24 mouse cellular contexts compared by ENCODE assay signal in genomic region chr15:62885331-62885730, GRCm38 (mm10).
DNase-seq lines count a peak whose midpoint lies in the region; ATAC-seq lines count a peak whose summit lies in the region.
"Had no signal": no experiment of that assay in that cellular context is flagged by ENCODE, and none has a peak within 500 bp of the region (broad histone marks: within the 10 kb centered on the region; RNA-seq: fewer than 3 reads in every experiment).

No protein-coding gene starts in this region.

- H3K36me3 ChIP-seq in midbrain, embryonic 16.5 days (ENCODE audit: control insufficient read depth, insufficient read depth, low read length), result no peaks in the 10 kb centered on the region
- H3K36me3 ChIP-seq: embryonic facial prominence, embryonic 10.5 days; embryonic facial prominence, embryonic 12.5 days; forebrain, embryonic 15.5 days; G1E had no signal

- H3K9ac ChIP-seq in midbrain, embryonic 16.5 days (ENCODE audit: low read depth, low read length), result no peak overlapping the region
- H3K9ac ChIP-seq: embryonic facial prominence, embryonic 12.5 days; forebrain, embryonic 13.5 days; forebrain, embryonic 15.5 days; forebrain, postnatal 0 days had no signal

- 88% methylated on average over 4 of the region's 4 CpGs for WGBS in midbrain, embryonic 16.5 days

- H3K4me1 ChIP-seq in midbrain, embryonic 16.5 days (ENCODE audit: control insufficient read depth, insufficient read depth, low read length), result no peaks in the 10 kb centered on the region
- H3K4me1 ChIP-seq: embryonic facial prominence, embryonic 10.5 days; embryonic facial prominence, embryonic 12.5 days; forebrain, embryonic 13.5 days; forebrain, embryonic 15.5 days had no signal

- DNase-seq in CD4-positive, CD25-positive, alpha-beta regulatory T cell, adult 2 months (ENCODE audit: low read depth, low spot score), result peak; percentile 29
- peak; percentile 10 for DNase-seq in thymus, postnatal 25 days
- DNase-seq in thymus, postnatal 10 days (ENCODE audit: low spot score in 2 of 2), result no peak
- no peak for DNase-seq in spleen, postnatal 4 days (ENCODE audit: low spot score in 2 of 2)
- DNase-seq: adrenal gland, adult 8-10 months; adrenal gland, postnatal 14 days; adrenal gland, postnatal 36 days; cerebellum, adult 11-12 months; cerebellum, adult 2 months; cerebellum, adult 9-10 months; cerebellum, postnatal 10 days; cerebellum, postnatal 25 days; forebrain, postnatal 0 days had no signal

- H3K9me3 ChIP-seq in midbrain, embryonic 16.5 days (replicated peaks; ENCODE audit: control insufficient read depth, low read length, poor library complexity, severe bottlenecking), result no peaks in the 10 kb centered on the region
- H3K9me3 ChIP-seq: embryonic facial prominence, embryonic 10.5 days; embryonic facial prominence, embryonic 12.5 days; forebrain, embryonic 13.5 days; forebrain, embryonic 15.5 days; G1E had no signal

- H3K27me3 ChIP-seq in midbrain, embryonic 16.5 days (ENCODE audit: control insufficient read depth, insufficient read depth, low read depth, low read length), result no peaks in the 10 kb centered on the region
- H3K27me3 ChIP-seq: CH12.LX; embryonic facial prominence, embryonic 12.5 days; forebrain, embryonic 13.5 days; forebrain, embryonic 15.5 days; Patski had no signal

- no peak overlapping the region for H3K4me2 ChIP-seq in midbrain, embryonic 16.5 days (ENCODE audit: low read length)
- H3K4me2 ChIP-seq: embryonic facial prominence, embryonic 12.5 days; forebrain, embryonic 13.5 days; forebrain, embryonic 15.5 days had no signal

- H3K4me3 ChIP-seq in midbrain, embryonic 16.5 days (ENCODE audit: low read depth, low read length), result no peak overlapping the region
- H3K4me3 ChIP-seq: embryonic facial prominence, embryonic 10.5 days; embryonic facial prominence, embryonic 12.5 days; forebrain, embryonic 13.5 days; forebrain, embryonic 15.5 days had no signal

- ATAC-seq in CD4-positive, CD25-positive, alpha-beta regulatory T cell, adult 4 months, result no peak
- ATAC-seq in megakaryocyte, adult 5-6 weeks (ENCODE audit: poor library complexity, severe bottlenecking), result peak; percentile 45
- ATAC-seq in midbrain, embryonic 16.5 days, result no peak
- ATAC-seq: activated CD4-positive, CD25-positive, alpha-beta regulatory T cell, adult 4 months; forebrain, embryonic 13.5 days; forebrain, embryonic 15.5 days; forebrain, postnatal 0 days; Patski had no signal

- H3K27ac ChIP-seq in midbrain, embryonic 16.5 days (ENCODE audit: low read length), result no peak overlapping the region
- H3K27ac ChIP-seq: embryonic facial prominence, embryonic 10.5 days; embryonic facial prominence, embryonic 12.5 days; forebrain, embryonic 13.5 days; forebrain, embryonic 15.5 days had no signal

Comparison
In these comparisons a context has a peak if more than half of its experiments do, and no peak if none do; other contexts are left out.
1. DNase-seq: peak in CD4-positive, CD25-positive, alpha-beta regulatory T cell, adult 2 months (single experiment) and thymus, postnatal 25 days (single experiment); none in thymus, postnatal 10 days (0 of 2) and spleen, postnatal 4 days (0 of 2).